Comparison of ENCODE assay signal across 21 mouse cellular contexts in the genomic region with DNA sequence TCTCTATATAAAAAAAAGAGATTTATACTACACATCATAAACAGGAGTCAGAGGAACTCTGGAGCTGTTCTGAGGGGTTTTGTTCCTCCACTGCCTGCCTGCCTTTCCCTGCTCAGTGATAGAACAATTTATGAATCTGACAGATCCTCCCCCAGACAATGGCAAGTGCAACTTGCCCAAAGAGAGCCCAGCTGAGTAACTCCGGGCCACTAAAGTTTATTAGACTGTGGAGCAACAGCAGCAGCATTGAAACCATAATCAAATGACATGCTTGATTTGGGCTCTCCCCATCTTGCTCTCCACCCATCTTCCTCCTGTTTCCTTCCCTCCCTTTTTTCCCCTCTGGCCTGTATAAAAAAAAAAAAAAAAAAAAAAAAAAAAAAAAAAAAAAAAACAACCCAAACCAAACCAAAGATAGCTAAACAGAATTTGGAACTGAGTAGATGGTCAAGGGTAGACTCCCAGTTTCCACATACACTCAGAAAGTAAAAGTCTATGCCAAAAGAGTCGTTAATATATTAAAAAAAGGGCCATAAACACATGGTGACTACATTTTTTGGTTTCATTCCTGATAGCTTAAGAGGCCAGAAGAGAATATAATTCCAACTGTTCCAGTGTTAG.
"Had no signal": no experiment of that assay in that cellular context is flagged by ENCODE, and none has a peak within 500 bp of the region (broad histone marks: within the 10 kb centered on the region; RNA-seq: fewer than 3 reads in every experiment).

No protein-coding gene starts in this region.

- H3K27ac ChIP-seq: kidney, embryonic 15.5 days; layer of hippocampus, adult 2 months; limb, embryonic 12.5 days; limb, embryonic 15.5 days; liver, embryonic 14.5 days; macrophage; midbrain, embryonic 10.5 days; midbrain, embryonic 13.5 days; neural tube, embryonic 13.5 days had no signal

- H3K36me3 ChIP-seq: kidney, embryonic 15.5 days; limb, embryonic 12.5 days; limb, embryonic 15.5 days; midbrain, embryonic 10.5 days; midbrain, embryonic 13.5 days; neural tube, embryonic 13.5 days had no signal

- H3K9me3 ChIP-seq: kidney, embryonic 15.5 days; limb, embryonic 12.5 days; limb, embryonic 15.5 days; midbrain, embryonic 10.5 days; midbrain, embryonic 13.5 days; neural tube, embryonic 13.5 days had no signal

- H3K27me3 ChIP-seq: limb, embryonic 12.5 days; midbrain, embryonic 13.5 days; neural tube, embryonic 13.5 days had no signal

- H3K9ac ChIP-seq: kidney, embryonic 15.5 days; limb, embryonic 12.5 days; limb, embryonic 15.5 days; liver, embryonic 14.5 days; liver, postnatal 0 days; lung, embryonic 14.5 days; midbrain, embryonic 13.5 days; neural tube, embryonic 13.5 days had no signal

- ATAC-seq: liver, postnatal 0 days; lung, postnatal 0 days; midbrain, embryonic 13.5 days; midbrain, embryonic 16.5 days had no signal

- H3K4me3 ChIP-seq: kidney, embryonic 15.5 days; layer of hippocampus, adult 2 months; limb, embryonic 12.5 days; limb, embryonic 15.5 days; midbrain, embryonic 10.5 days; midbrain, embryonic 13.5 days; myocyte; neural tube, embryonic 13.5 days had no signal

- H3K4me2 ChIP-seq: kidney, embryonic 15.5 days; limb, embryonic 12.5 days; limb, embryonic 15.5 days; liver, embryonic 11.5 days; lung, embryonic 14.5 days; midbrain, embryonic 13.5 days; neural tube, embryonic 13.5 days had no signal

- DNase-seq: kidney, adult 2 months; kidney, postnatal 25 days; layer of hippocampus, adult 9-11 months; left cerebral cortex, postnatal 4 days; liver, postnatal 0 days; lung, embryonic 14.5 days; thymus, adult 18-20 months; thymus, postnatal 36 days had no signal
